Mouse (Mus musculus): ENCODE measurements around the gene Ghr. TPM values are rescaled to one million over a fixed set of nuclear protein-coding genes. Genes with fewer than 3 reads are reported as not detected.

The Ghr gene
- 7.6 and 7.7 TPM in 2 replicates for polyA plus RNA-seq (2015; fragmentation: Nextera tagmentation; extraction: Ambion mirVana)

DNA sequence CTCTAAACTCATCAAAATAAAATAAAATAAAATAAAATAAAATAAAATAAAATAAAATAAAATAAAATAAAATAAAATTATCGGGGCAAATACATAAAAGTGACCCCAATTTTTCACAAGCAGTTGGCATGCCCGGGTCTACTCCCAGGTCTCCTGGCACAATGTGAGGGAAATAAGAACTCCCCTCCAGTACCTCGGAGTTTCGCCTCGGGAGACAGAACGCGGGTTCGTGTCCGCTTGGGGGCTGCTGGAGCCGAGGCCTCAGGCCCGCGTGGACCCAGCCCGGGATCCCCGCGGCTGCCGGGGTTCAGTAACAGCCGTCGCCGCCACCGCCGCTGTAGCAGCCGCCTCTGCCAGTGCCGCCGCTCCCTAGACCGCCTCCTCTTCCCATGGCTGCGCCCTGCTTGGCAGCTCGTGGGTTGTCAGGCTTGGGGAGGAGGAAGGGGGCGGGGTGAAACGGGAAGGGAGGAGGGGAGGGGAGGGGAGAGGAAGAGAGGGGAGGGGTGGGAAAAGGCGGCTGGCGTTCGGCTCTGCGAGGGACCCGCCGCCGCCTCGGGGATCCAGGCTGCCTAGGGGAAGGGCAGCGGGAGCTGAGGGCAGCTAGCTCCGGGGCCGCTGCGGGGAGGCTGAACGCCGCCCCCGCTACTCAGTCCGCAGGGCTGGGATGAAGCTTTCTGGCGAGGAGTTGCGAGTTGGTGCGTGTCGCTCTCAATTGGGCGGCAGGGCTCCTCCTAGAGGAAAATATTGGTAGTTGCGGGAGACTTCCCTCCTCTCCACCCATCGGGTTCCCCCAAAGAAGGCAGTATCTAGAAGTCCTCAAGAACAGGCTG, at the start of gene Ghr:
Gene Ghr, minus strand, starts transcription at position 686 of the 830 bp plus-strand sequence.
- H3K4me2 ChIP-seq (ENCODE audit: low read length) = peak within 1 kb of the TSS; percentile 91
- peak within 1 kb of the TSS; percentile 82 for H3K4me3 ChIP-seq (ENCODE audit: low read depth, low read length)
- H3K27ac ChIP-seq (ENCODE audit: low read length) = peak within 1 kb of the TSS; percentile 90
- peak; percentile 96 for ATAC-seq
- no peaks in the 10 kb centered on the region for H3K9me3 ChIP-seq (replicated peaks; ENCODE audit: control insufficient read depth, low read length, poor library complexity, severe bottlenecking)
- peaks cover 10% of the 10 kb centered on the region for H3K4me1 ChIP-seq (ENCODE audit: control insufficient read depth, insufficient read depth, low read length)
- under 1% methylated on average over 45 of the region's 52 CpGs for WGBS
- peak within 1 kb of the TSS; percentile 86 for H3K9ac ChIP-seq (ENCODE audit: low read depth, low read length)
- H3K36me3 ChIP-seq (ENCODE audit: control insufficient read depth, insufficient read depth, low read length) = no peaks in the 10 kb centered on the region
- H3K27me3 ChIP-seq (ENCODE audit: control insufficient read depth, insufficient read depth, low read depth, low read length) = no peaks in the 10 kb centered on the region

DNA sequence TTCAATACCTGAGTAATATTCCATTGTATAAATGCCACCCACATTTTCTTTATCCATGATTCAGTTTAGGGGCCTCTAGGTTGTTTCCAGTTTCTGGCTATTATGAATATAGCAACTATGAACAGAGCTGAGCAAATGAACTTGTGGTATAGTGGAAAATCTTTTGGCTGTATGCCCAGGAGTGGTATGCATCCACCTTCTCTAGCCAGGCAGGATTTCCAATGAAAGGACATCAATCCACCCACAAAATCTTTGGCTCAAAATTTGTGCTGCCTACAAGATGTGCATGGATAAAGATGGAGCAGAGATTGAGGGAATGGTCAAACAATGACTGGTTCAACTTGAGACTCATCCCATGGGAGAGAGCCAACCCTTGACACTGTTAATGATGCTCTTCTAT, 39.5 kb upstream of the Ghr start:
- Histone ChIP-seq H3K9me3 (replicated peaks; ENCODE audit: control insufficient read depth, low read length, poor library complexity, severe bottlenecking) (no peaks in the 10 kb centered on the region), H3K4me1 (ENCODE audit: control insufficient read depth, insufficient read depth, low read length) (no peaks in the 10 kb centered on the region), H3K4me2 (ENCODE audit: low read length) (no peak overlapping the region), H3K27ac (ENCODE audit: low read length) (no peak overlapping the region), H3K4me3 (ENCODE audit: low read depth, low read length) (no peak overlapping the region), H3K9ac (ENCODE audit: low read depth, low read length) (no peak overlapping the region), H3K36me3 (ENCODE audit: control insufficient read depth, insufficient read depth, low read length) (no peaks in the 10 kb centered on the region), H3K27me3 (ENCODE audit: control insufficient read depth, insufficient read depth, low read depth, low read length) (no peaks in the 10 kb centered on the region)
- no peak for ATAC-seq

DNA sequence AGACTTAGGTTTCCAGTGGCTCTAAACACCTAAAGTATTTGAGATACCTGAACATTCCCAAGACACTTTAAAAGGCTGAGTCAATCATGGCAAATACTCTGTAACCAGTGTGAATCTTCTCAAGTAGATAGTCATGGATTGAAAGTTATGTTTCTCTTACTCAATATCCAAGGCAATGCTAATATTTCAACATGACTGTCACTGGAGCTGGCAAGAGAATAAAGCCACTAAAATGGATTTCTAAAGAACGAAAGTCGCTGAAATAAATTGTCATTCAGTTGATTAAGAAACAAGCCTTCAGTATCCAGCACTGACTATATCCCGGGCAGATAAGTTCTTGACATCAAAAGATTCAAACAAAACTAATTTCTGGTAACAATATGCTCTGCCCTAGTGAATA, 37.1 kb upstream of the Ghr start:
- 93% methylated on average over 3 of the region's 3 CpGs for WGBS
- ATAC-seq = no peak
- H3K9ac ChIP-seq (ENCODE audit: low read depth, low read length) = no peak overlapping the region
- H3K4me1 ChIP-seq (ENCODE audit: control insufficient read depth, insufficient read depth, low read length) = no peaks in the 10 kb centered on the region
- no peaks in the 10 kb centered on the region for H3K27me3 ChIP-seq (ENCODE audit: control insufficient read depth, insufficient read depth, low read depth, low read length)
- H3K4me3 ChIP-seq (ENCODE audit: low read depth, low read length) = no peak overlapping the region
- H3K4me2 ChIP-seq (ENCODE audit: low read length) = no peak overlapping the region
- no peaks in the 10 kb centered on the region for H3K36me3 ChIP-seq (ENCODE audit: control insufficient read depth, insufficient read depth, low read length)
- H3K9me3 ChIP-seq (replicated peaks; ENCODE audit: control insufficient read depth, low read length, poor library complexity, severe bottlenecking) = no peaks in the 10 kb centered on the region
- H3K27ac ChIP-seq (ENCODE audit: low read length) = no peak overlapping the region

DNA sequence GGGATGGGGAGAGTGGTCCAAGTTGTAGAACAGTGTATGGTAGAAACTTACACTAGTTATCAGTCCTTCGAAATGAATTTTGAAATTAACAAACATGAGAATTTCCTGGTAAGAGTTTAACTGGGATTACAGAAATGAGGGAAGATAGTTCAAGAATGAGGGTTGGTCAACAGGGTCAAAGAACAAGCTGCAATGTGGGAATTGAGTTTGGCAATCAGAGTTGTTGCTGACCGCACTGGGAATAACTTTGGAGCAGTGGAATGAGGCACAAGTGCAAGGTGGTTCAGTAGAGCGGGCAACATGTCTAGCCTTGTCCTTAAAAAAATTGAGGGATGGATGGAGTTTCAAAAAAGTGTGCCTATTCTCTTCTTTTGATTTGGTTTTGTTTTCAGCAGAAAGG, 35.0 kb upstream of the Ghr start:
- no peaks in the 10 kb centered on the region for H3K9me3 ChIP-seq (replicated peaks; ENCODE audit: control insufficient read depth, low read length, poor library complexity, severe bottlenecking)
- no peak overlapping the region for H3K4me2 ChIP-seq (ENCODE audit: low read length)
- H3K27me3 ChIP-seq (ENCODE audit: control insufficient read depth, insufficient read depth, low read depth, low read length) = no peaks in the 10 kb centered on the region
- ATAC-seq = no peak
- H3K9ac ChIP-seq (ENCODE audit: low read depth, low read length) = no peak overlapping the region
- no peak overlapping the region for H3K27ac ChIP-seq (ENCODE audit: low read length)
- no peaks in the 10 kb centered on the region for H3K36me3 ChIP-seq (ENCODE audit: control insufficient read depth, insufficient read depth, low read length)
- 92% methylated on average over 3 of the region's 3 CpGs for WGBS
- H3K4me1 ChIP-seq (ENCODE audit: control insufficient read depth, insufficient read depth, low read length) = no peaks in the 10 kb centered on the region
- no peak overlapping the region for H3K4me3 ChIP-seq (ENCODE audit: low read depth, low read length)

DNA sequence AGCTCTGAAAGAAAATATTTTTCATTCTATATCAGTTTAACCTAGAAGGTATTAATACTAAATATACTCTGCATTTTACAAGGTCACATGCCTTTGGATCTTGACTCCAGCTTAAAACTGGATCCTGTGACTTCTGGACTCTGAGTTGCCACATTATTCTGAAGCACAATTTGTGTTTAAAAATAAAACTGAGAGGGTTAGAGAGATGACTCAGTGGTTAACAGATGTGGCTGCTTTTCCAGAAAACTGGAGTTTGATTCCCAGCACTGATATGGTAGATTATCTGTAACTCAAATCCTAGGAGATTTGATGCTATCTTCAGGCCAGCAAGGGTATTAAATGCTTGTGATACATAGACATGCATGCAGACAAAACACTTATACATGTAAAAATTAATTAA, 28.7 kb upstream of the Ghr start:
- no peak for ATAC-seq
- H3K27ac ChIP-seq (ENCODE audit: low read length) = no peak overlapping the region

DNA sequence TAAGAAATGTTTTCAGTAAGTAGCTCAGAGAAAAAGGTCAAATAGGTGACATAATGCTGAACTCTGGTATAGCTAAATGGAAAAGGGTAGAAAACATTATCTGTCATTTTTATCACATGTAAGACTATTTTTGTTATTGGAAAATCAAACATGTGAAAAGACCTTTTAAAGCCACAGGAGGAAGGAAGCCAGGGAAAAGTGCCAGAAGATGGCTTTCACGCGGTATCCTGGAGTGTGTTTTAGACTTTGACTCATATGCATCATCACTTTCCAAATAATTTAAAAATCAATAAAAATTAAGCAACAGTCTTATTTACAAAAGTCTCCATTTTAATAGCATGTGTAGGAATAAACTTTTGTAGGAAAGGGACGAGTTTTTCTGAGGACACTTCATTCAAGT, 24.7 kb upstream of the Ghr start:
- H3K4me2 ChIP-seq (ENCODE audit: low read length) = no peak overlapping the region
- WGBS = 85% methylated on average over 3 of the region's 3 CpGs

More for the DNA sequence above, 28.7 kb upstream of the Ghr start:
- Histone ChIP-seq H3K9ac (ENCODE audit: low read depth, low read length) (no peak overlapping the region), H3K9me3 (replicated peaks; ENCODE audit: control insufficient read depth, low read length, poor library complexity, severe bottlenecking) (no peaks in the 10 kb centered on the region), H3K4me2 (ENCODE audit: low read length) (no peak overlapping the region), H3K4me1 (ENCODE audit: control insufficient read depth, insufficient read depth, low read length) (no peaks in the 10 kb centered on the region), H3K27me3 (ENCODE audit: control insufficient read depth, insufficient read depth, low read depth, low read length) (no peaks in the 10 kb centered on the region), H3K4me3 (ENCODE audit: low read depth, low read length) (no peak overlapping the region), H3K36me3 (ENCODE audit: control insufficient read depth, insufficient read depth, low read length) (no peaks in the 10 kb centered on the region)

DNA sequence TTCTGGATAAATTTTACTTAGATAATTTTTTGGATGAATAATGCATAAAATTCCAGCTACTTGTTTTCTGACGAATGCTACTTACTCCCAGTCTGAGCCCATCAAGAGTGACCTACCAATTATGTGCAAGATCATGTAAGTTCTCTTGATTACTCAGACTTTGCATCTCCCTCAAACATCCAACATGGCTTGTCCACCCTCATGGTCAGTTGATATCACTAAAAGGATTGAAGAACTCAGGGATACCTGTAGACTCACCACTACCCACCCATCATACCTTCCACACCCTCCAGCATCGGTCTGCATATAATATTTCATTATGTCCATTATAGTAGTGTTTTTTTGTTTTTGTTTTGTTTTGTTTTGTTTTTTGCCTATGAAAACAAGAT, 18.8 kb upstream of the Ghr start:
- no peak overlapping the region for H3K4me2 ChIP-seq (ENCODE audit: low read length)
- WGBS = 93% methylated on average over 2 of the region's 2 CpGs
- H3K4me1 ChIP-seq (ENCODE audit: control insufficient read depth, insufficient read depth, low read length) = no peaks in the 10 kb centered on the region
- H3K27ac ChIP-seq (ENCODE audit: low read length) = no peak overlapping the region
- H3K9ac ChIP-seq (ENCODE audit: low read depth, low read length) = no peak overlapping the region
- no peaks in the 10 kb centered on the region for H3K27me3 ChIP-seq (ENCODE audit: control insufficient read depth, insufficient read depth, low read depth, low read length)
- no peaks in the 10 kb centered on the region for H3K36me3 ChIP-seq (ENCODE audit: control insufficient read depth, insufficient read depth, low read length)
- no peaks in the 10 kb centered on the region for H3K9me3 ChIP-seq (replicated peaks; ENCODE audit: control insufficient read depth, low read length, poor library complexity, severe bottlenecking)
- H3K4me3 ChIP-seq (ENCODE audit: low read depth, low read length) = no peak overlapping the region
- ATAC-seq = no peak

More for the DNA sequence above, 24.7 kb upstream of the Ghr start:
- Histone ChIP-seq H3K9ac (ENCODE audit: low read depth, low read length) (no peak overlapping the region), H3K36me3 (ENCODE audit: control insufficient read depth, insufficient read depth, low read length) (no peaks in the 10 kb centered on the region), H3K27ac (ENCODE audit: low read length) (no peak overlapping the region), H3K27me3 (ENCODE audit: control insufficient read depth, insufficient read depth, low read depth, low read length) (no peaks in the 10 kb centered on the region), H3K4me3 (ENCODE audit: low read depth, low read length) (no peak overlapping the region), H3K4me1 (ENCODE audit: control insufficient read depth, insufficient read depth, low read length) (no peaks in the 10 kb centered on the region), H3K9me3 (replicated peaks; ENCODE audit: control insufficient read depth, low read length, poor library complexity, severe bottlenecking) (no peaks in the 10 kb centered on the region)
- no peak for ATAC-seq

DNA sequence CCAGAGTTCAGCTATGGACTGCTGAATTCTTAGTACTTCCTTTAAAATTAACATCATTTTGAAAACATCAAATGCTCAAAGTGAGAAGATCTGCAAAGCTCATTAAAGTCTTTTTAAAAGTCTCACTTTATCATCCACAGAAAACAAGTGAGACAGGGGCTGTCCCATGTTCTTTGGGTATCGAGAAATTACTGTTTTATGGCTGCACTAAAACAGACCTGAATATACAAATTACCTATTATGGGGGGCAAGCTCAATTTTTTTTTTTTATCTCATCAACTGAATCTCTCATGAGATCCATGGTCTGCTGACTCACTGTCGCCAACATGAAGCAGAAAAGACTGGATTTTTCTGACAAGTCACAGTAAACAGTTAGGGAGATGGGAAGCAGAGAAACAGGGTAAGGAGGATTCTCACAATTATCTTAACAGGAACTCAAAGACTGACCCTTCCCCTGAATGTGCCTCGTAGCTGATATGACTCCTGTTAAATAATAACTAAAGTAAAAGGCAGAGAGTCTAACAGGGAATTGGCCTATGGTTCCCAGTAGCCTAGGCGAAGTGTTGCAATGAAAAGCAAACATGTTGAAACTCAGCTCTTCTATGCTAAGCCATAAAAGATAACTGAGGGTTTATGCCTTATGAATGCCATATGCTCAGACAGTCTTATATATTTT, 18.3 kb upstream of the Ghr start:
- ATAC-seq = no peak
- no peak overlapping the region for H3K4me2 ChIP-seq (ENCODE audit: low read length)
- no peak overlapping the region for H3K4me3 ChIP-seq (ENCODE audit: low read depth, low read length)
- no peak overlapping the region for H3K9ac ChIP-seq (ENCODE audit: low read depth, low read length)
- 87% methylated on average over 4 of the region's 4 CpGs for WGBS
- H3K27me3 ChIP-seq (ENCODE audit: control insufficient read depth, insufficient read depth, low read depth, low read length) = no peaks in the 10 kb centered on the region
- no peaks in the 10 kb centered on the region for H3K4me1 ChIP-seq (ENCODE audit: control insufficient read depth, insufficient read depth, low read length)
- no peaks in the 10 kb centered on the region for H3K9me3 ChIP-seq (replicated peaks; ENCODE audit: control insufficient read depth, low read length, poor library complexity, severe bottlenecking)
- H3K27ac ChIP-seq (ENCODE audit: low read length) = no peak overlapping the region
- H3K36me3 ChIP-seq (ENCODE audit: control insufficient read depth, insufficient read depth, low read length) = no peaks in the 10 kb centered on the region

DNA sequence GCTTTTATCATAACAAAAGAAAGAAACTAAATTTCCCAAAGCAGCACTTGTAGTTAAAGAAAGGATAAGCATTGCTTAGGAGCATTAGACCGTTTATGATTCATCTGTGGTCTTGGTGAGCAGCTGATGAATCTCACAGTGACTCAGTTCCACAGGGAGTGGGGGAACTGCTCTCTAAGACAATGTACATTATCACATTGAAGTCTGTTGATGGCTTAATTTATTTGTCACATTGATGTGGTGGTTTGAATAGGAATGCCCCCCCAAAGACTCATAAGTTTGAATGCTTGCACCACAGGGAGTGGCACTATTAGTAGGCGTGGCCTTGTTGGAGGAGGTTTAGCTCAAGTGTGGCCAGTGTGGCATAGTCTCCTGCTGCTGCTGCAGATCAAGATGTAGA, 4.6 kb upstream of the Ghr start:
- H3K9me3 ChIP-seq (replicated peaks; ENCODE audit: control insufficient read depth, low read length, poor library complexity, severe bottlenecking) = no peaks in the 10 kb centered on the region
- H3K27ac ChIP-seq (ENCODE audit: low read length) = no peak overlapping the region
- H3K9ac ChIP-seq (ENCODE audit: low read depth, low read length) = no peak overlapping the region
- no peaks in the 10 kb centered on the region for H3K36me3 ChIP-seq (ENCODE audit: control insufficient read depth, insufficient read depth, low read length)
- no peak overlapping the region for H3K4me2 ChIP-seq (ENCODE audit: low read length)
- H3K4me1 ChIP-seq (ENCODE audit: control insufficient read depth, insufficient read depth, low read length) = no peaks in the 10 kb centered on the region
- H3K27me3 ChIP-seq (ENCODE audit: control insufficient read depth, insufficient read depth, low read depth, low read length) = no peaks in the 10 kb centered on the region
- H3K4me3 ChIP-seq (ENCODE audit: low read depth, low read length) = no peak overlapping the region
- WGBS = 49% methylated on average over 2 of the region's 2 CpGs
- ATAC-seq = no peak
